Mouse (Mus musculus): ENCODE data around the gene Tmem140.

Gene Tmem140

DNA sequence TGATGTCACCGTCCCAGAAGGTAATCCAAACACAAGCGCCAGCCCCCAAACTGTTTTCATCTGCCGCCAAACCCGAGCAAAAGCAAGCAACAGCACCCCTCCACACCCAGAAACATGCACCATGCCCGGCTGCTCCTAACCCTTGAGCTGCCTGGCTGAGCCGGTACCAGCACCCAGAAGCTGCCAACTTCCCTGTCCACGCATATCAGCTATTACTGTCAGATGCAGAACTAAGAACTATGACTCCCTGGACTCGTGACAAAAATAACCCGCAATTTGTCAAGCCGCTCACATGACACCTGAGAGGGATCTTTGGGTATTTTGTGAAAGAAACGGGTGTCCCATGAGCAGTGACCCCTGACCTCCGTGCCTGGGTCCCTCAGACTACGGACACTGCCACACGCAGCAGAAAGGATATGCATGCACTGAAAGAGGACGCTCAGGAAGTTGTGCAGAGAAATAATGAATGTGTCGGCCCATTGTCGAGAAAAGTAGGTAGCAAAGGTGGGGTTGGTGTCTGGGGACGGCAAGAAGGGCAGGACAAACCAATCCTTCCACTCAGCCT is 44.8 kb downstream of the Tmem140 start:
- no peak for DNase-seq (ENCODE audit: low spot score)

- DNase-seq (ENCODE audit: low spot score): no peak
Measured at GRCm38 (mm10) chr6:34909631-34910345, 46.8 kb downstream of the Tmem140 start.

DNA sequence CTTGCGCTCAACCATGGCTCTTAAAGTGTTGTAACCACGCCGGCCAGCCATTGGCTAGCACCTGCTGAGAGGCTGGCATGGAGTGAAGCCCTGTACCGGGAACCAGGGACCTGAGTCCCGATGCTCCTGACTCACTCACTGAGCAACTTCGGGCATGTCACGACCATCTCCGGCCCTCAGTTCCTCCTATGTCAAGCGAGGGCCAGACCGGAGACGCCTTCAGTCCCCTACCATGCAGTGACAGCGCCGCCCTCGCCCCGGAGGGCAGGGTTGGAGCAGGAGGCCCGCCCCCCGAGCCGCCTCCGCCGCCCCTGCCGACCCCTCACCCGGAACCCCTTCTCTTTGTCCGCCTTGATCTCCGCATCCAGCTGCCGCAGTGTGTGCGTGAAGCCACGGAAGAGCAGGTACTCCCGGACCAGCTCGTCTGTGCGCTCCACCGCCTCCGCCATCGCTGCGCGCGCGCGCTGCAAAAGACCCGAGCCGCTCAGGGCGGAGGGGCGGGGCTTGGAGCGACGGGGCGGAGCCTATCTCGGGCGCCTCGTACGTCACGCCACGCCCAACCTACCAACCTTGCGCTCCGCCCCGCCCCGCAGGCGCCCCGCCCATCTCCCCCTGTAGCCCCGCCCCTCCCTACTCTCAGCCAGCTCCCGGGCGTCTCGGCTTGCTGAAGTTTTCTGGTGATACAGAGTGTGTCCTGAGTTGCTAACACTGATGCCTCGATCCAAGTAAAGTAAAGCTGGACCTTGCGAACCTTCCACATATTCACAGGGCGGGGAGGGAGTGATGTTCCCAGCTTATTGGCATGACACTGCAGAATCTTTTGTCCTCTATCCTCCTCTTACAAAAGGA is 47.6 kb downstream of the Tmem140 start, which contains the start of gene Wdr91:
Gene Wdr91, minus strand, starts transcription at position 506 of the 849 bp plus-strand sequence.
- DNase-seq (ENCODE audit: low spot score): peak; percentile 94

GRCm38 (mm10) chr6:34913341-34914040 is 50.5 kb downstream of the Tmem140 start:
- no peak for DNase-seq (ENCODE audit: low spot score)

GRCm38 (mm10) chr6:34914462-34914861 is 51.5 kb downstream of the Tmem140 start:
- no peak for DNase-seq (ENCODE audit: low spot score)

DNA sequence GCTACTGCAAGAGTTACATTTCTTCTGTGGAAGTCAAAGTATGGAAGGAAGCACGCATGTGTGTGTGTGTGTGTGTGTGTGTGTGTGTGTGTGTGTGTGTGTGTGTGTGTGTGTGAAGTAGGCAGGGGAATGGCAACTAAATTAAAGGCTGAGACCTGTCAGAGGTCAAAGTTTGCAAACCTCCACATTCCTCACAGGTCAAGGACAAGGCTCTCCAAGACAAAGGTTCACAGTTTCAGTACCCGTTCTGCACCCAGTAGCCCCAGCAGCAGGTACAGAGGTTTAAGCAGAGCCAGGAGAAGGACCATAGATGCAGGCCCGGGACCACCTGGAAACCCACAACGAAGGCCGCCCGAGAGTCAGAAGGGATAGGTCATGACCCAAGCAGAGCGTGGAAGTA is 56.2 kb downstream of the Tmem140 start:
- DNase-seq (ENCODE audit: low spot score): no peak

GRCm38 (mm10) chr6:34919956-34920355 is 57.0 kb downstream of the Tmem140 start, which contains the start of gene Stra8:
Stra8 (plus strand) TSS chr6:34920163.
- no peak for DNase-seq (ENCODE audit: low spot score)

GRCm38 (mm10) chr6:34920631-34921030 is 57.7 kb downstream of the Tmem140 start:
- no peak for DNase-seq (ENCODE audit: low spot score)

DNA sequence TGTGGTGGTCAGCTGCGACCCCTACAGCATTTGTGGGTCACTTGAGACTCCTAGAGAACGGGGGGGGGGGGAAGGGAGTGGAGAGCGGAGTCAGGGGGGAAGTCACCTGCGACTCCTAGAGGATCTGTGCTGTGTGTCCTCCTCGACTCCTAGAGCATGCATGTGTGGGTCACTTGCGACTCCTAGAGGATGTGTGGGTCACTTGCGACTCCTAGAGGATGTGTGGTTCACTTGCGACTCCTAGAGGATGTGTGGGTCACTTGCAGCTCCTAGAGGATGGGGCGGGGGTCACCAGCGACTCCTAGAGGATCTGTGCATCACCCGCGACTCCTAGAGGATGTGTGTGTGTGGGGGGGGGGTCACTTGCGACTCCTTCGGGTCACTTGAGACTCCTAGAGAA is 59.0 kb downstream of the Tmem140 start:
- peak; percentile 52 for DNase-seq (ENCODE audit: low spot score)

Measured in adipocyte (in vitro differentiated cells).